Mouse (Mus musculus) neural tube, embryonic 12.5 days (tissue): ENCODE data around the gene Dnajc25. TPM values are rescaled to one million over a fixed set of nuclear protein-coding genes. Genes with fewer than 3 reads are reported as not detected.

Source experiments
- ATAC-seq: fragments of 200-750 bp; cut with Nextera tagmentation; 2 replicates; pipeline ENCODE4 v1.8.0; 2017; ENCODE audit warnings: low read depth, mild to moderate bottlenecking, moderate TSS enrichment, moderate library complexity; ENCODE audit not compliant: low FRiP score
- H3K27ac ChIP-seq: fragments of 300-500 bp; sonication (generic); 2 replicates; pipeline ENCODE4 v1.5.1; 2016
- H3K27me3 ChIP-seq: fragments of 300-500 bp; sonication (generic); replicated peaks from 2 replicates; pipeline ENCODE4 v1.6.1; 2016; ENCODE audit warnings: mild to moderate bottlenecking
- H3K36me3 ChIP-seq: fragments of 300-500 bp; sonication (generic); 2 replicates; pipeline ENCODE4 v1.6.1; 2016; ENCODE audit warnings: mild to moderate bottlenecking
- H3K4me1 ChIP-seq: fragments of 300-500 bp; sonication (generic); 2 replicates; pipeline ENCODE4 v1.6.1; 2016
- H3K4me2 ChIP-seq: fragments of 300-500 bp; sonication (generic); replicated peaks from 2 replicates; pipeline ENCODE4 v1.6.1; 2016; ENCODE audit warnings: mild to moderate bottlenecking
- H3K4me3 ChIP-seq: fragments of 300-500 bp; sonication (generic); 2 replicates; pipeline ENCODE4 v1.5.1; 2016
- H3K9ac ChIP-seq: fragments of 300-500 bp; sonication (generic); 2 replicates; pipeline ENCODE4 v1.6.1; 2016; ENCODE audit warnings: mild to moderate bottlenecking
- H3K9me3 ChIP-seq: fragments of 300-500 bp; sonication (generic); 2 replicates; pipeline ENCODE4 v1.6.1; 2016; ENCODE audit warnings: mild to moderate bottlenecking
- whole genome bisulfite sequencing: fragments of 180-500 bp; shearing (Covaris S2); methylation state at CpG from one replicate; pipeline ENCODE4 v1.1.7; 2016; 5-methylcytosine and 5-hydroxymethylcytosine counted together
- polyA plus RNA-seq: library from polyadenylated mRNA; unstranded; fragments of >200 nt; fragmentation: Nextera tagmentation; extraction: Ambion mirVana; gene quantifications from 2 replicates; pipeline ENCODE4 v1.2.1, GENCODE M21; 2016

Gene Dnajc25
- polyA plus RNA-seq, 1 experiment from 2014 or later: 5.9 TPM

DNA sequence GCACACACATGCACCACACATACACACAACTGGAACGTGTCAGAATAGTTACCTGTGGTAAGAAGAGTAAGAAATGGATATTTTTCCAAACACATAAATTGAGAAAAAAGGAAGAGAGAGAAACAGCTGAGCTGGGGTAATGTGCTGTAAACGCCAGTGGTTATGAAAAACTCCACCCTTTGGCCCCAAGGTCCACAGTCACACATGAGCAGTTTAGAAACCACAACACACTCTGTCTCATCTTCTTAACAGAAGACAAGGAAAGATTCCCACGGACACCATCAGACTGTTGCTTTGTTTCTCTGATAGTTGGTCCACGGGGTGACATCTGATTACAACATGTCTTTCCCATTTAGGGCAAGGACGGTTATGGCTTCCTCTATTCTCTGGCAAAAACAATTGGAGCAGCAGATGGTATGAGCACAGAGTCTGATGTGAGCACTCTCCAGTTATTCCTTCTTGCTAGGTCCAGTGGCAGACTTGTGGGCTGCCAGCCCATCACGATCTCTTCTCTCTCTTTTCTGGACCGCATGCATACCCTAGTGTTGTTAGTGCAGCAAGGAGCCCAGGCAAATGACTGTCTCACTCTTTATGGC is 5.5 kb upstream of the Dnajc25 start:
- H3K9me3 ChIP-seq: no peaks in the 10 kb centered on the region
- no peak for ATAC-seq
- H3K36me3 ChIP-seq: no peaks in the 10 kb centered on the region
- no peaks in the 10 kb centered on the region for H3K4me1 ChIP-seq
- H3K27me3 ChIP-seq: no peaks in the 10 kb centered on the region
- H3K4me3 ChIP-seq: no peak overlapping the region
- H3K4me2 ChIP-seq: no peak overlapping the region
- no peak overlapping the region for H3K9ac ChIP-seq
- H3K27ac ChIP-seq: no peak overlapping the region
- WGBS: 82% methylated on average over 7 of the region's 7 CpGs

GRCm38 (mm10) chr4:58990609-58991434 is 4.0 kb upstream of the Dnajc25 start:
- WGBS: 88% methylated on average over 17 of the region's 17 CpGs
- no peaks in the 10 kb centered on the region for H3K4me1 ChIP-seq
- no peak overlapping the region for H3K4me3 ChIP-seq
- no peaks in the 10 kb centered on the region for H3K9me3 ChIP-seq
- no peak overlapping the region for H3K4me2 ChIP-seq
- no peak overlapping the region for H3K9ac ChIP-seq
- no peak for ATAC-seq
- H3K27ac ChIP-seq: no peak overlapping the region
- no peaks in the 10 kb centered on the region for H3K27me3 ChIP-seq
- H3K36me3 ChIP-seq: no peaks in the 10 kb centered on the region

- H3K36me3 ChIP-seq: no peaks in the 10 kb centered on the region
- H3K4me1 ChIP-seq: no peaks in the 10 kb centered on the region
- H3K9me3 ChIP-seq: no peaks in the 10 kb centered on the region
- H3K27ac ChIP-seq: no peak overlapping the region
- no peak overlapping the region for H3K4me3 ChIP-seq
- H3K27me3 ChIP-seq: no peaks in the 10 kb centered on the region
- no peak overlapping the region for H3K4me2 ChIP-seq
- no peak overlapping the region for H3K9ac ChIP-seq
- ATAC-seq: no peak
- 72% methylated on average over 5 of the region's 5 CpGs for WGBS
Observed at GRCm38 (mm10) chr4:58992195-58992594, 2.7 kb upstream of the Dnajc25 start.

- no peaks in the 10 kb centered on the region for H3K9me3 ChIP-seq
- H3K4me1 ChIP-seq: no peaks in the 10 kb centered on the region
- H3K27me3 ChIP-seq: no peaks in the 10 kb centered on the region
- no peak for ATAC-seq
- H3K4me3 ChIP-seq: no peak overlapping the region
- no peak overlapping the region for H3K9ac ChIP-seq
- no peak overlapping the region for H3K4me2 ChIP-seq
- no peak overlapping the region for H3K27ac ChIP-seq
- no peaks in the 10 kb centered on the region for H3K36me3 ChIP-seq
- 83% methylated on average over 8 of the region's 8 CpGs for WGBS
Observed at GRCm38 (mm10) chr4:58995251-58995693, 410 bp downstream of the Dnajc25 start.

DNA sequence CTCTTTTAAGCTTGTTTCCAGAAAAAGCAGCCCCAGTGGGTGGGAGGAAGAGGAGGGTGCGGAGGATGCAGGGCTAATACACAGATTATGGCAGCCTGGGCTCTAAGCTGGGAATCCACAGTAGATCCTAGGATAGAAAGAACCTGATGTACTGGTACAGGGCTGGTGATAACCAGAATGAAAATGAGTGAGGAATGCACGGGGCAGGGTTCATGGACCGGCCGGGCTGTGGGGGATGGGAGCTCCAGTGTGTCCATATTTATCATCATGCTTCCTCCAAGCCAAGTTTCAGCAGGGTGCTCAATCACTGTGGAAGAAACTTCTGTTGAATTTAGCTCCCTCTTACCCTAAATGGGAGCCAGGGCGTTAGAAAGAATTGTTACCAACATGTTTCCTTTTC is 2.2 kb downstream of the Dnajc25 start:
- H3K9me3 ChIP-seq: no peaks in the 10 kb centered on the region
- ATAC-seq: no peak
- no peak overlapping the region for H3K27ac ChIP-seq
- no peak overlapping the region for H3K4me2 ChIP-seq
- H3K36me3 ChIP-seq: no peaks in the 10 kb centered on the region
- H3K4me1 ChIP-seq: no peaks in the 10 kb centered on the region
- H3K27me3 ChIP-seq: no peaks in the 10 kb centered on the region
- H3K9ac ChIP-seq: no peak overlapping the region
- 80% methylated on average over 5 of the region's 5 CpGs for WGBS
- no peak overlapping the region for H3K4me3 ChIP-seq

DNA sequence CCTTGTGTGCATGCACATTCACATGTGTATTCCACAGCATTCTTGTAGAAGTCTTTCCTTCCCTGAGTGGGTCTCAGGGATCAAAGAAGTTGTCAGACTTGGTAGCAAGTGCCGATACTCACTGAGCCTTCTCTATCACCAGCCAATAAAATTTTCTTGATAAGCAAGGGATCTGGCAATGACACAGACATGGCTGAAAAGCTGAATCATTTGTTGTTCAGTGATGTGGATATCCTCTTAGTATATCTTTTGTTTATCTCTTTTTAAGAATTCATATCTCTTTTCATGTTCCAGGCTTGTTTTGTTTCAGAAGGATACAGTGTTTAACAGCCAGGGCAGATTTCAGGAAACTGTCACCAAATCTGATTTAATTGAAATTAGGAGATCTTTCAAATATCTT is 3.8 kb downstream of the Dnajc25 start:
- Histone ChIP-seq H3K27ac (no peak overlapping the region), H3K4me1 (peaks cover 5% of the 10 kb centered on the region), H3K9me3 (no peaks in the 10 kb centered on the region), H3K27me3 (no peaks in the 10 kb centered on the region), H3K9ac (no peak overlapping the region), H3K4me2 (no peak overlapping the region), H3K4me3 (no peak overlapping the region), H3K36me3 (no peaks in the 10 kb centered on the region)
- ATAC-seq: no peak
- WGBS: 86% methylated on average over 1 of the region's 1 CpGs

DNA sequence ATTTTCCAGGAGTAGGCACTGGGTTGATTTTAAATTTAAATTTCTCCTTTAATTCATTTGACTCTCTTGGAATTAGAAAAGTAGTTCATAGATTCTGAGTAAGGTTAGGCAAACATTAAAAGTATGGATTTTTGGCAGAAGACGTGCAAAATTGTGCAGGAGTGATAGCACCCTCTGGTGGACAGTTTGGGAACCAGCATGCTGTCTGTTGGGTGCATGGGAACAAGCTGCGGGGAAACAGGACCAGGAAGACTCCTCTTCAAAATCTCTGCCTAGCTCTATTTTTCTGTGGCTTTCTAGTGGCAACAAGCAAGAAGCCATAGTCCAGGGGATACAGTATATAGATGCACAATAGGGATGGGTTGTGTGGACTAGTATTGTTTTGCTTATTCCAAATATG is 4.8 kb downstream of the Dnajc25 start:
- peaks cover 15% of the 10 kb centered on the region for H3K4me1 ChIP-seq
- ATAC-seq: no peak

GRCm38 (mm10) chr4:59000614-59001013 is 5.8 kb downstream of the Dnajc25 start:
- Histone ChIP-seq H3K9me3 (no peaks in the 10 kb centered on the region), H3K36me3 (no peaks in the 10 kb centered on the region), H3K4me1 (peaks cover 22% of the 10 kb centered on the region), H3K4me2 (no peak overlapping the region), H3K27me3 (no peaks in the 10 kb centered on the region), H3K4me3 (no peak overlapping the region), H3K27ac (no peak overlapping the region), H3K9ac (no peak overlapping the region)
- WGBS: 3% methylated on average over 2 of the region's 2 CpGs
- ATAC-seq: no peak

More for the DNA sequence above, 4.8 kb downstream of the Dnajc25 start:
- H3K27ac ChIP-seq: no peak overlapping the region
- H3K9me3 ChIP-seq: no peaks in the 10 kb centered on the region
- H3K4me2 ChIP-seq: no peak overlapping the region
- no peaks in the 10 kb centered on the region for H3K27me3 ChIP-seq
- no peak overlapping the region for H3K9ac ChIP-seq
- WGBS: 19% methylated on average over 2 of the region's 2 CpGs
- H3K36me3 ChIP-seq: no peaks in the 10 kb centered on the region
- H3K4me3 ChIP-seq: no peak overlapping the region

GRCm38 (mm10) chr4:59002948-59003805 is 8.3 kb downstream of the Dnajc25 start, which contains the start of gene Gm20503:
Gene Gm20503, plus strand, starts transcription at chr4:59003210.
- Histone ChIP-seq H3K9me3 (no peaks in the 10 kb centered on the region), H3K36me3 (no peaks in the 10 kb centered on the region), H3K4me1 (peaks cover 30% of the 10 kb centered on the region)

DNA sequence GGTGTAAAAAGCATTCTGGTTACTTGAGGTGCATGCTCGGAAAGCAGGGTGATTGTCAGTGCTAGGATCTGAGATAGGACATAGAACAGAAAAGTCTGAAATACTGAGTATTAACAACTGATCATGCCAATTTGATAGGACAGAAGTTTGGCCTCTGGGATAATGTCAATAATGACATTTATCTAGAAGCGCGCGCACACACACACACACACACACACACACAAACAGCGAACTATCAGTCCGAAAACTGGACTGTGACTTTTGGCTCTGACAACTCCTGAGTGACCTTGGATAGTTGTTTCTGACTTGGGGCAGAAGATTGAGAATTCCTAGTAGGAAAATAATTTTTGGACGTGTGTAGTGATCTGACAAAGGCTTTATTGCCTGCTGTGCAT is 8.9 kb downstream of the Dnajc25 start:
- H3K27me3 ChIP-seq: no peaks in the 10 kb centered on the region
- no peak for ATAC-seq
- H3K4me1 ChIP-seq: peaks cover 30% of the 10 kb centered on the region
- peak overlapping the region; percentile 70 for H3K4me2 ChIP-seq
- no peak overlapping the region for H3K27ac ChIP-seq
- no peaks in the 10 kb centered on the region for H3K36me3 ChIP-seq
- 38% methylated on average over 7 of the region's 7 CpGs for WGBS
- H3K4me3 ChIP-seq: peak overlapping the region; percentile 93
- H3K9ac ChIP-seq: peak overlapping the region; percentile 95
- H3K9me3 ChIP-seq: no peaks in the 10 kb centered on the region

More at GRCm38 (mm10) chr4:59002948-59003805, 8.3 kb downstream of the Dnajc25 start, which contains the start of gene Gm20503:
- H3K9ac ChIP-seq: peak within 1 kb of the TSS; percentile 95
- H3K27me3 ChIP-seq: no peaks in the 10 kb centered on the region
- H3K4me2 ChIP-seq: peak within 1 kb of the TSS; percentile 70
- H3K27ac ChIP-seq: peak within 1 kb of the TSS; percentile 60; the same call in 1 of the 2 replicates
- WGBS: under 1% methylated on average over 80 of the region's 89 CpGs
- peak within 1 kb of the TSS; percentile 93 for H3K4me3 ChIP-seq
- peak; percentile 99 for ATAC-seq

DNA sequence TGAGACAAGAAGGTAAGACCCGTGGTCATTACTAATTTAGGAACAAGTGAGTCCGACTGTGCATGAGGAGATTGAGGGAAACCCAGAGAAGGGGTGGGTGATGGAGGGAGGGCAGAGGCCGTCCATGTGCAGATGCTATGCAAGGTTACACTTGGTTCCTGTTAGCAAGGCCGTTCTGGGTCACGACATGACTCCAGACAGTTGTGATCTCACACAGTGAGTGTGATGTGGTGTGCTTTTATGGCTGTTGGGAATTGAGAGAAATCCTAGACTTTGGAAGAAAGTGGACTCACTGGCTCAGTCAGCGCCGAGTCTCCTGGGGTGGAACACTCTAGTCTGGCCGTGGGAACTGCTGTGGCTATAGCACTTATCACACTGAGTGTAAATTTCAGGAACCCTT is 11.3 kb downstream of the Dnajc25 start:
- Histone ChIP-seq H3K36me3 (no peaks in the 10 kb centered on the region), H3K4me3 (no peak overlapping the region), H3K27me3 (no peaks in the 10 kb centered on the region), H3K4me1 (peaks cover 30% of the 10 kb centered on the region), H3K9ac (no peak overlapping the region), H3K27ac (no peak overlapping the region), H3K4me2 (no peak overlapping the region), H3K9me3 (no peaks in the 10 kb centered on the region)
- WGBS: 60% methylated on average over 8 of the region's 8 CpGs
- no peak for ATAC-seq

GRCm38 (mm10) chr4:59007016-59007415 is 12.2 kb downstream of the Dnajc25 start:
- no peaks in the 10 kb centered on the region for H3K27me3 ChIP-seq
- 91% methylated on average over 6 of the region's 6 CpGs for WGBS
- no peak overlapping the region for H3K9ac ChIP-seq
- no peak overlapping the region for H3K27ac ChIP-seq
- no peak overlapping the region for H3K4me2 ChIP-seq
- ATAC-seq: no peak
- peaks cover 30% of the 10 kb centered on the region for H3K4me1 ChIP-seq
- H3K9me3 ChIP-seq: no peaks in the 10 kb centered on the region
- H3K36me3 ChIP-seq: no peaks in the 10 kb centered on the region
- no peak overlapping the region for H3K4me3 ChIP-seq
